Mouse (Mus musculus) lung, postnatal 0 days (tissue): ENCODE data around the gene Fxyd5.

Source experiments
- CTCF ChIP-seq: IDR thresholded peaks from 2 replicates; pipeline ENCODE4 v1.5.1; 2016; ENCODE audit warnings: antibody characterized with exemption, mild to moderate bottlenecking
- EP300 ChIP-seq: IDR thresholded peaks from 2 replicates; pipeline ENCODE4 v1.6.1; 2016; ENCODE audit warnings: antibody characterized with exemption, mild to moderate bottlenecking, control low read depth

DNA sequence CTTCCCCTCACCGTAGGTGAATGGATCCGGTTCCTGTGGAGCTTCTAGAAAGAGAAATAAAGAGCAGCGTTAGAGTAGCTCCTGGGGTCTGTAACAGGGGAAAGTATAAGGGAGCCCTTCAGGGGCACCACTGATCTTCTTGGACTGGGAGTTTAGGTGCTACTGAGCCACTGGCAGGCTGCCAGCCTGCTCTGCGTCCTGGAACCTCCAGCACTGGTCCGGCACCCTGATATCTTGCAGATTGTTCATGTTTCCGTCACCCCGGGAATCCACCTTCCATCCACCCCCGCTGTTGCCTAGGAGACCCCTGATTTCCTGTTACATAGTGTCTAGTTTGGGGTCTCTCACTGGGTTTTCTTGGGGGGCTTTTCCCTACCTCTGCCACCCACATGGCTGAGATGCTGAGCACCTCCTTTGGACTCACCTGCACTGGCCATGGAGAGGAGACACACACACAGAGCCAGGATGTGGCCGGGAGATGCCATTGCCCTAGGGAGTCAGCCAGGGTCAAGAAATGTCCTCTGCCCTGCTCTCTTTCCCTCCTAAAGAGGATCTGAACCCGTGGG lies 11.7 kb upstream of the Fxyd5 start:
- TF ChIP-seq EP300: no peak
- no peak for TF ChIP-seq CTCF
